Mouse (Mus musculus) stomach, postnatal 0 days (tissue): ENCODE data around the gene Mpc1.

ENCODE experiments used
- CTCF ChIP-seq: IDR thresholded peaks from 2 replicates; pipeline ENCODE4 v1.5.1; 2016; ENCODE audit warnings: antibody characterized with exemption, low read depth, mild to moderate bottlenecking, moderate library complexity
- EP300 ChIP-seq: optimal IDR thresholded peaks from 2 replicates; pipeline ENCODE3; 2016; ENCODE audit warnings: antibody characterized with exemption

- TF ChIP-seq CTCF (no peak), EP300 (no peak)
Observed at GRCm38 (mm10) chr17:8330602-8331001, 47.9 kb downstream of the Mpc1 start.
